Mouse (Mus musculus) liver, embryonic 14.5 days (tissue): ENCODE results near the gene Gabra5.

ENCODE experiments used
- CTCF ChIP-seq: IDR thresholded peaks from 2 replicates; pipeline ENCODE4 v1.5.1; 2016; ENCODE audit warnings: antibody characterized with exemption, low read depth, control low read depth
- EP300 ChIP-seq: IDR thresholded peaks from 2 replicates; pipeline ENCODE4 v1.6.1; 2016; ENCODE audit warnings: antibody characterized with exemption, low read depth

DNA sequence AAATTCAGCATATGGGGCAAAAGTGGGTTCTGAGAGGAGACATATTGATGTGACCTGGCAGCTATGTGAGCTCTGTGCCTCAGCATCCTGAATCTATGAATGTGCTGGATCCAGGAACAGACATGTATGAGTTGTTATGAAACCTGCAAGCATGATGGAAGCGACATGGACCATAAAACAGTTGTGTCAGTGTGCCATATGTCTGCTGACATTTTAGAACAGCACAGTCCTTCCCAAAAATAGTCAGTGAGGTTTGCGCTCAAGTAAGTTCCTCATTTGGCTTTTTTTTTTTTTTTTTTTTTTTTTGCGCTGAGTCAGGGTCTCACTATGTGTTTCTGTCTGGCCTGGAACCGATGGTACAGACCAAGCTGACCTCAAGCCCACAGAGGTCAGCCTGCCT is 19.6 kb upstream of the Gabra5 start:
- TF ChIP-seq CTCF (no peak), EP300 (no peak)
